Mouse (Mus musculus): ENCODE measurements around the gene Asic2.

Gene Asic2

GRCm38 (mm10) chr11:81838426-81838825 is 129.8 kb downstream of the Asic2 start:
- no peak for DNase-seq

GRCm38 (mm10) chr11:81832381-81832780 is 135.9 kb downstream of the Asic2 start:
- DNase-seq = no peak

DNA sequence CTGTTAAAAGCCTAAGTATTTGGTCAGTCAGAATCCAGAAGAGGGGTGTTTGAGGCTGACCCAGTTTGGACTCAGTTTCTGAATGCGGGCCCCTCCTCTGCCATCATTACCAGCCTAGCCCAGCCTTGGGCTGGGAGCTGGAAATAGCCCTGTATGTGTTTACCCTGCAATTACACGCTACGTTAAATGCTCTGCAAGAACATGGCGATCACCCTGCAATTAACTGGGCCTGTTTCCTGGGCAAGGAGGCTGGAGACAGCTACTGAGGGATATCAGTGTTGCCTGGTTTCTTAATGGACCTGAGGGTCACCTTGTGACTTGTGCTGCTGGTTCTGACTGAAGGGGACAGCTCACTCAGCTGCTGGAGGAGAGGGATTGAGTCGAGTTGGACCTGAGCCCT is 151.7 kb downstream of the Asic2 start:
- no peak for DNase-seq

- no peak for DNase-seq
Measured at GRCm38 (mm10) chr11:81814816-81815215, 153.4 kb downstream of the Asic2 start.

GRCm38 (mm10) chr11:81806905-81807659 is 161.2 kb downstream of the Asic2 start:
- DNase-seq = no peak

- no peak for DNase-seq
Measured at GRCm38 (mm10) chr11:81803544-81803943, 164.7 kb downstream of the Asic2 start.

GRCm38 (mm10) chr11:81802614-81803013 is 165.6 kb downstream of the Asic2 start:
- no peak for DNase-seq

- DNase-seq = no peak
Measured at GRCm38 (mm10) chr11:81800899-81801298, 167.4 kb downstream of the Asic2 start.

- DNase-seq = no peak
Measured at GRCm38 (mm10) chr11:81793588-81793987, 174.7 kb downstream of the Asic2 start.

- DNase-seq = no peak
Measured at GRCm38 (mm10) chr11:81791579-81791978, 176.7 kb downstream of the Asic2 start.

DNA sequence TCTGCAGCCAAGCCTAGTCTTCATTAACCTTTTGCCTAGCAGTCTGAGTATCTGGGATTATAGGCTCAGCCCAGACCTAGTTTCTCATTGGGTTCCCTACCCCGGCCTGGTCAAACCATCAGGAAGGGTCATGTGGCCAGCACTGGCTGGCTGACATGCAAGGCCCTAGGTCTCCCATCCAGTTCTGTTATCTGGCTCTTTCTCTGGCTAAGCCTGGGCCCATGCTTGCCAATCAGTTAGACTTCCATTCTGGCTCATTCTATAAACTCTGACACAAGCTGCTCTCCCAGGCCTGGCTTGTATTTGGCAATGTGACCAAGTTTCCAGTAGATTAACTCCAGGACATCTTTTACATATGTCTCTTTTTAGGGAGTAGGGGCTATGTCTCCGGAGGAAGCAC is 187.7 kb downstream of the Asic2 start:
- DNase-seq = no peak

DNA sequence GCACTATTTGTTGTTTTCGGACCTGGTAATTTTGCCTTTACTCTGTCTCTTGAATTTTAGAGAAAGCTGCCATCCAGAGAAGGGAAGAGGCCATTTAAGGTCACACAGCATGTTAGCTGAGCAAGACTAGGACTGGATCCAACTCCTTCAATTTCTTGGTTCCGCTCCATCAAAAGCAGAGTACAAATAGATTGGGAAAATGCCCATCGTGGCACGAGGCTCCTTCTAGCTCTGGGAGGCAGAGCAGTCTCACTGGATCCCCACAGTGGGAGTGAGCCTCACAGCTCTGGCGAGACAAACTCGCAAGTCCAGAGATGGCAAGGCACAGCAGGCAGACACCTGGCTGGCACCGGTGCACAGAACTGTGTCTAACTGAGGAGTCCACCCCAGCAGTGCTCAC is 188.4 kb downstream of the Asic2 start:
- DNase-seq = no peak

DNA sequence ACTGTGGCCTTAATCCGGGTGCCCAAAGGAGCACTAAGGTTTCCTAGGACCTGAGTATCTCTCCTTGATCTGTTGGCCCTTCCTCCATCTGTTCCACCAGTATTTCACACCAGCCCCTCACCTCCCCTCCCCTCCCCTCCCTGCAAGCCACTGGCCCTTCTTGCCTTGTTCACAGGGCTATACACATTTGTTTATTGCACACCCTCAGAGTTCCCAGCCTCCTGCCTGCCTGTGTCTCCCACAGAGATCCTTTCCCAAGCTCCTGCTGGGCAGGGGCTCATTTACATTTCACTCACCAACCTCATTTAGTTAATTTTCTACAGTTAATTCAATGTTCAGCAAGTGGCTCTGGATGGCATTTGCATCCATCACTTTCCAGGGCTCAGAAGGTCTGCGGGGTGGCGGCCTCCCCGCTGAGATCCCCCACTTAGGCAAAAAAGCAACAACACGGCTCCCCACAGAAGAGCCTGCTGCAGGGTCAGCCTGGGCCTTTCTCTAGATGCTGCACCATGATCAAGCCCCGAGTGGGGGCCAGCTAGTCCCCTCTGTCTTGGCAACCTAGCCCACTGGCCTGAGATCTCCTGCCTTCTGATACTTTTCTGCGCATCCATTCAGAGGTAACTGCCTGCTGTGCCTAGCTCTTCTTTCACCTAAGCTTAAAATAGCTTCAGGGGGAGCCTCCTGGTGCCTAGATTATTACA is 196.9 kb downstream of the Asic2 start:
- no peak for DNase-seq

DNA sequence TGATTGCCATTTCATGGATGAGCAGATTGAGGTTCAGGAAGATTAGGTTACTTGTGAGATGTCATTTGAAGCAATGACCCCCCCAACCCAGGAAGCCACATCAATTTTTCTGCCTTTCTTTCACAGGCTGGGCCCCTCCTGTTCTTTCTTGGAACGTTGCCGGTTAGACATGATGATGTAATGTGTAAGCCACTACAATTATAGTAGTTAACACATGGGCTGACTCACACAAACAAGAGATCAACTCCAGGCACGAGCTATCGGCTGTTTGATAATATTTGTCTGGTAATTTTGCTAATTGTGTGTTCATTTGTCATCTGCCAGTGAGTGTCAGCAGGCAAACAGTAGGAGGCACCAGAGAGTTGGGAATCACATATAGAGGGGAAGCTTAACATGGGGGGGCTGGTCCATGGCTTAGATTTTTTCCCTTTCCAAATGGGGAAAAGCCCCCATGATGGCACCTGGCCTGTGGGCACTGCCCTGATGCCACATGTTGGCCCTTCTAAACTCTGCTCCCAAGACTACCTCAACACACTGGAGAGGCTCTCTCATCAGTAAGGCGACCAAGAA is 198.5 kb downstream of the Asic2 start:
- no peak for DNase-seq

DNA sequence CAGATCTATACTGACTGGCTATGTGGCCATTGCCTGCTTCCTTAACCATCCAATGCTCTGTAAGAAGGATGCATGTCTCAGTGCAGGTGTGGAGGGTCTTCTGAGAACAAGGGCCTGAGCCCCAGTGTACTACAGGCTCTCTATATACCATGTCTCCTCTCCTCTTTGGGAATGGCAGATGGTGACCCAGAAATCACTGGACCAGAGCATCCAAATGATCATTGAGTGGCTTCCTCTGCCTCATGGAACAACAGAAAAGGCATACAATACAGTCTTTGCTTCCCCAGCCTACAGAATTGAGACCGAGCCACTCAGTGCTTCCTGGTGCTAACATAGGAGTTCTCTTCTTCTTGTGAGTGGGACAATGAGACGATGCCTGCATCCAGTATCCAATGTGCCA is 200.0 kb downstream of the Asic2 start:
- DNase-seq = no peak

DNA sequence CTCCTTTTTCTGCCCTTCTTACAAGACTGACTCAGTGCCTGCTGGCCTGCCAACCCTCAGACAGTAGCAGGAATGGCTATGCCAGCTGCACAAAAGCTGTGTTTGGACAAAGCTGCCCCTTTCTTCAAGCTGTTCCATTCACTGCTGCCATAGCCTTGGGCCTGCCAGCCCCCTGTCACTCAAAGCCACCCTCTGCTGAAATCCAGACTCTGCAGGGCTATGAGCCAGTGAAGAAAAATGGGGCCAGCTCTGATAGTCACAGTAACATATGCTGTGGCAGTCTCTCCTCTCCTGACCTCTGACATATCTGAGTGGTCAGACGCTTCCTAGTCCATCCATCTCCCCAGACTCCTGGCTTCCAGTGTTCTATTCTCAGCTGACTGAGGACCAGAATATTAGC is 200.5 kb downstream of the Asic2 start:
- DNase-seq = no peak

GRCm38 (mm10) chr11:81765288-81765687 is 203.0 kb downstream of the Asic2 start:
- DNase-seq = no peak

GRCm38 (mm10) chr11:81764778-81765177 is 203.5 kb downstream of the Asic2 start:
- no peak for DNase-seq

GRCm38 (mm10) chr11:81757221-81757620 is 211.0 kb downstream of the Asic2 start:
- no peak for DNase-seq

DNA sequence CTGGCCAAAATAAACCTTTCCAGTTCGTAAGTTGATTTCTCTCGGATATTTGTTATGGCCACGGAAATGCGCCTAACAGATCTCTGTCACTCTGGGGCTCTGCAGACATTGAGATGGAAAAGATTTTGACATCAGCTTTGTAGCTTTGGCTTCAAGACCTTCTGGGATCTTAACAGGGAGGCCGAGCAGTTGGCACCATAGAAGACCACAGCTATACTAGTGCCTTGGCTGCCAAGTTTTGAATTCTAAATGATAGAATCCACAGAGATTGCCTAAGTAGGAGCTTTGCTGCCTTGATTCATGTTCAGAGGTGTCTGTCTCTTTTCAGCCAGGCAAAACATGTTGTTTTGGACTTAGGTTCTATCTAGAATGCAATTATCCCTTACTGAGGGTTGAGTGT is 217.4 kb downstream of the Asic2 start:
- DNase-seq = no peak

DNA sequence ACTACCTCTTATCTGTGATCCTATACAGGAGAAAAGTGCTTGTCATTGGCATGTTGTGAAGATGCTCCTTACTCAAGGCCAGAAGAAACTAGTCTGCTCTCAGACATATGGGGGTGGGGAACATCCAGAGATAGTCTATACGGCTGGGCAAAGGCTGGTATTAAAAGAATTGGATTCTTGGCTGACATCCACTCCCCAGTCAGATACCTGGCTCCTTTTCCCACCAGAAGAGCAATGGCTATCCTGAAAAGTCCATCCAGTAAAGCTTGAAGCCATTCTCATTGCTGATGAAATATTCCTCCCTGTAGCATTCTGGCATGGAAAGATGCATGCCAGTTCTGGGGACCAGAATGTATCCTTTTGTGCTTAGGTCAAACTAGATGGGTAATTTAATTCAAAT is 218.2 kb downstream of the Asic2 start:
- no peak for DNase-seq

- no peak for DNase-seq
Measured at GRCm38 (mm10) chr11:81738995-81739394, 229.3 kb downstream of the Asic2 start.

DNA sequence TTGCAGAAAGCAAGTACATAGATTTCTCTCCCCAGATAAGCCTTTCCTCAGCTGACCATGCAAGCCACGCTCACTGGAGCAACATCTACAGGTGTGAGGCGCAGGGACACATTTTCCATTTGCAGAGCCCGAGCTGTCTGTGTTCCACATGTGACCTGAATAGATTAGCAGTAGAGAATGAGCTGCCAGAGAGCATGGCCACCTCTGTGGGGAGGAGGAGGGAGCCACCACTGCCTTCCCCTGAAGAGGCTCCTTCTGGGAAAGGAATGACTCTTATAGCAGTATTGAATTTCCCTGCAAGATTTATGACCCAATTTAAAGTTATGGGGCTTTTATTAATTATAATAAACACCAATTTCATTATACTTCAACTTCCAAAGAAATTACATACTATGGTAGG is 230.5 kb downstream of the Asic2 start:
- no peak for DNase-seq

GRCm38 (mm10) chr11:81722071-81722470 is 246.2 kb downstream of the Asic2 start:
- no peak for DNase-seq
